Mouse (Mus musculus) bone marrow, adult 2 months (tissue): Measurements from ENCODE around the gene Bend7.

ENCODE experiments used
- CTCF ChIP-seq: fragments of 200-500 bp; IDR thresholded peaks from 2 replicates; pipeline ENCODE4 v1.5.1; 2011; ENCODE audit warnings: low read length, control low read depth; ENCODE audit not compliant: control insufficient read depth, insufficient read depth
- POLR2A ChIP-seq: fragments of 200-500 bp; IDR thresholded peaks from 2 replicates; pipeline ENCODE4 v1.6.1; 2011; ENCODE audit warnings: low read depth, mild to moderate bottlenecking, control low read depth, low read length, borderline replicate concordance; ENCODE audit not compliant: control insufficient read depth

- no peak for TF ChIP-seq POLR2A
- TF ChIP-seq CTCF: no peak
Measured at GRCm38 (mm10) chr2:4671636-4672035, 46.0 kb upstream of the Bend7 start.
